Mouse (Mus musculus) mouse embryonic stem cell (cell line): Measurements from ENCODE around the gene Gm44596.

Source experiments
- in situ Hi-C, 2 experiments: fragments of 300-500 bp; cut with MboI; formaldehyde crosslinking; loops; 1 replicate in 1 of 2; 3 replicates in 1 of 2; pipeline ENCODE4 v1.14.3; 2019 to 2020; ENCODE audit warnings: low sequenced_read_pairs in 2 of 2, low pct_unique_long_range_greater_than_20kb in 1 of 2, mixed read lengths in 1 of 2; ENCODE audit not compliant: unreplicated experiment in 1 of 2

Gene Gm44596

DNA sequence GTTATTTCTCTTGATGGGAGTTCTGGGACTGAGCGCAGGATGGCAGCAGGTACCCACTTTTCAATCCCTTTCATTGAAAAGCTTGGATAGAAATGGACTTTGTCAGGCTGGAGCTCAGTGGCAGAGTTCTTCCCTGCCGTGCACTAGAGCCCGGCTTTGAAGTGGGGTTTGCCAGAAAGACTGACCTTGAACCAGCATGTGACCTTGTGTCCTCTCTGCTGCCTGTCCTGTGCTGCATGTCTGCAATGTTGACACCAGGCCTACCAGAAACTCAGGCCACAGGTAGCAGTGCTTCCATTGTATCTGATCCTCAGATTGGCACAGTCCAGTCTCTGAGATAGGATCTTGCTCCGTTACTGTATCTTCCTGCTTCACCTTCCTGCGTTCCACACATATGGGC lies 5.3 kb upstream of the Gm44596 start:
- in situ Hi-C loops: no loop called here

DNA sequence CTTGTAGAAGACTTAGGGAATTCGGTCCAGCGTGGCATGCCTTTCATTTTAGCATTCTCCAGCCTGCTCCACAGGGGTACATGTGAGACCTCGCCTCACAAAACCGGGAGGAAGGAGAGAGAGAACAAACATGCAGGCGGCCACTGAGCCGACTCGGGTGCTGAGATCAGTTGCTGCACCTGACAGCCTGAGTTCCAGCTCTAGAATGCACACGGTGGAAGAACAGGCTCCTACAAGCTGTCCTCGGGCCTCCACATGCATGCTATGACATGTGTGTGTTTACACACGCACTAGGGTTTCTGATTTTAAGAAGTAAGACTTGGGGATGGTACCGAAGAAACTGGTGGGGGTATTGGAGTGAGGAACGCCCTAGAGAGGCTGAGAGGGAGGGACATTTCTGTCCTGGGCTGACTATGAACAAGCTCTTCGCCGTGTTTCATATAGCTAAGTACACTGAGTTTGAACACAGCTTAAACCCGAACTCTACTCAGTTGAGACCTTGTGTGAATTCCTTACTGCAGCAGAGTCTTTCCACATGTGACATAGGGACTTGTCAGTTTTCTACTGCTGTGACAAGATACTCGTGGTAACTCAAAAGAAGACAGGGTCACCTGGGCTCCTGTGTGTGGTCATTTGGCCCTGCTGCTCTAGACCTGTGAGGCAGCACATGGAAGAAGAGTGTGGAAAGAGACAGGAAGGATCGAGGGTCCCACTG lies 1.2 kb downstream of the Gm44596 start:
- in situ Hi-C loops: loop anchor here in 1 of 2 experiments (25.0 kb wide), 1 partner anchor 211 kb away; the partner anchor contains the start of gene A2ml1

DNA sequence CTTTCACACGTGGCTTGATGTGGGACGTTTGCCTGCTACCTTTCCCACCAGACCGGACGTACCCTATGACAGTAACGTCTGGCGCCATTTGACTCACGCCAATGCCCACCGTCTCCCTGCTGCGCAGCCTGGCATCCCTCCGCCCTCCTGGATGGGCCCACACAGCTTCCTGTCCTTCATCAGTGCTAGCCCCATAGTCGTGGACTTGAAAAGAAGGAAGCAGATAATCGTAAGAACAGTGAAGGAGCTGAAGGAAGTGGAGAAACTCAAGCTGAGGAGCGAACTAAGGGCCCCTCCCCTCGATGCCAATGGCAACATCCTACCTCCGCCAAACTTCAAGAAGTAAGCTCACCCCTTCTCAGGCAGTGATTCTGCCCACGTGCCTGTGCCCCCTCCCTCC lies 4.3 kb downstream of the Gm44596 start:
- in situ Hi-C loops: loop anchor here in 1 of 2 experiments (25.0 kb wide), 1 partner anchor 208 kb away; the partner anchor contains the start of gene A2ml1

DNA sequence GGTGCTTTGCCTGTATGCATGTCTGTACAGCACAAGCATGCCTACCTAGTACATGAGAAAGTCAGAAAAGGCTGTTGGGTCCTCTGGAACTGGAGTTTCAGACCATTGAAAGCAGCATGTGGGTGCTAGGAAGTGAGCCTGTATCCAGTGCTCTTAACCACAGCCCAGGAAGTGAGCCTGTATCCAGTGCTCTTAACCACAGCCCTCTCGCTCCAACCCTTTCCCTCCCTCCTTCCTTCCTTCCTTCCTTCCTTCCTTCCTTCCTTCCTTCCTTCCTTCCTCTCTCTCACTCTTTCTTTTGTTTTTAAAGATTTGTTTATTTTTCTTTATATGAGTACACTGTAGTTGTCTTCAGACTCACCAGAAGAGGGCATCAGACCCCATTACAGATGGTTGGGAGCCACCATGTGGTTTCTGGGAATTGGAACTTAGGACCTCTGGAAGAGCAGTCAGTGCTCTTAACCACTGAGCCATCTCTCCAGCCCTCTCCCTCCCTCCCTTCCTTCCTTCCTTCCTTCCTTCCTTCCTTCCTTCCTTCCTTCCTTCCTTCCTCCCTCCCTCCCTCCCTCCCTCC lies 5.4 kb downstream of the Gm44596 start:
- in situ Hi-C loops: loop anchor here in 1 of 2 experiments (25.0 kb wide), 1 partner anchor 207 kb away; the partner anchor contains the start of gene A2ml1

DNA sequence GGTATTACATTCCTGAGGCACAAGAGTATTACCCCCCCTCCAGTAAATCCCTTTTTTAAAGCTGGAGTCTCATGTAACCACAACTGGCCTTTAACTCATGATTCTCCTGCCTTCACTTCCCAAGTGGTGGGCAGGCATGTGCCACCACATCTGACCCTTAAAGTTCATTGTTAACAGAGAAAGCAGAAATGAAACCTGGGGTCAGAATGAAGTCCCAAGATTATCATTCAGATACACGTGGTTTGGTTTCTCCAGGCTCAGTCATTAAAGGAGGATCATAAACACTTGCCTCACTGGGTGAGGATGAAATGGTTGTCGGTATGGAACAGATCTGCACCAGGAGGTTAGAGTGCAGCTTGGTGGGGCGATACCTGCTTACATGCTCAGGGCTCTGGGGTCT lies 6.0 kb downstream of the Gm44596 start:
- in situ Hi-C loops: loop anchor here in 1 of 2 experiments (25.0 kb wide), 1 partner anchor 206 kb away; the partner anchor contains the start of gene A2ml1

DNA sequence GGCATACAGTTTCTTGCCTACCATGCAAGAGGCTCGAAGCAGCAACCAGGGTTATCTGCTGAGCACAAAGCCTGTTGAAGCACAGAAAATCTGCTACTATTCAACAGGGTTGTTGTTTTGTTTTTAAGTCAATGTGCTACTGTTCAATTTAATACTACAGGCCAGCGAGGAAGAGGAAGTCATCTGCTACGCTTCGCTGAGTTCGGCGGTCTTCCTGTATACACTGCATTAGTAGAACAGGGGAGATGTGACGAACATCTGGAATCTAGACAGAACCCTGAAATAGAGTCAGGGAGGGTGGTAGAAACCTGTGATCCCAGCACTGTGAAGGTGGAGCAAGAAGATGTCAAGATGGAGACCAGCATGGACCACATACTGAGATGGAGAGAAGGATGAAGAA lies 8.4 kb downstream of the Gm44596 start:
- in situ Hi-C loops: loop anchor here in 1 of 2 experiments (25.0 kb wide), 1 partner anchor 204 kb away; the partner anchor contains the start of gene A2ml1

DNA sequence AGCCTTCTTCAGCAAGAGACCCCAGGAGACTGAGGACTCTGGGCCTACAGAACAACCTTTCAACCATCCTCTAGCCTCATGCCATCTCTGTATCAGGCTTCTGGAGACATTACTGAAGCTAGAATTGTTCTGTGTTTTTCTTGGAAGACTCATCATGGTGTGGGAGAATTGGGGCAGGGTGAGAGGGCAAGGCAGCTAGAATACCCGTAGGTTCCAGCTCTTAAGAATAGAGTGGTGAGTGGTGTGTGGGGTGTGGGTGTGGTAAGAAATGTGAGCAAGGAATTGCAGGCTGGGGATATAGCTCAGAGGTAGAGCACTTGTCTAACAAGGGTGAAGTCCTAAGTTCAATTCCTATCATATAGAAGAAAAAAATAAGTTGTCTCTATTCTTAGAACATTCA lies 9.7 kb downstream of the Gm44596 start:
- in situ Hi-C loops: loop anchor here in 1 of 2 experiments (25.0 kb wide), 1 partner anchor 202 kb away; the partner anchor contains the start of gene A2ml1

DNA sequence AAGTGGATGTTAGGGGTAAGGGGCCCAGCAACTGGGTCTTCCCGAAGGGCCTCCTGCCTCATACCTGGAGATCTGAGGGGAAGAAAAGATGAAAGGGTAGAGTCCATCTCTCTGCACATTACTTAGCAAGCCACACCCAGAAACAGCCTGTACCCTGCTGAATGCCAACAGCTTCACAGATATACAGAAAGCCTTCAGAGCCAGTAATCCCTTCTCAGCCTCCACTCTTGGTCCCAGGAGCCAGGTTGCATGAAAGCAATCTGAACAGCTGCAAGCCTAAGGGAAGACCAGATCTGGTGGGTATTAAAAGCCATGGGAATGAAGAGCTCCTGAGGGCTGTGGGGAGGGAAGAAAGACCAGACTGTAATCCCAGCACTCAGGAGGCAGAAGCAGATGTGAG lies 13.9 kb downstream of the Gm44596 start:
- in situ Hi-C loops: loop anchor here in 1 of 2 experiments (25.0 kb wide), 1 partner anchor 198 kb away; the partner anchor contains the start of gene A2ml1

DNA sequence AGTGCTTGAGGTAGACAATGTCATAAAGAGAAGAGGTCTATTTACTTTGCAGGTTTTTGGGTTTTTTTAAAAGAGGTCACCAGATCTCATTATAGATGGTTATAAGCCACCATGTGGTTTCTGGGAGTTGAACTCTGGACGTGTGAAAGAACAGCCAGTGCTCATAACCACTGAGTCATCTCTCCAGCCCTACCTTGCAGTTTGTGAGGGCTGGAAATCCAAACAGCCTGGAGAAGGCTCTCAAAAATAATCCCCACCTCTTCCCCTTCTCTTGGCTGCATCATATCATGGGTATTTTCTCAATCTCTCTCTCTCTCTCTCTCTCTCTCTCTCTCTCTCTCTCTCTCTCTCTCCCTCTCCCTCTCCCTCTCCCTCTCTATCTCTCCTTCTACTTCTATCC lies 15.4 kb downstream of the Gm44596 start:
- in situ Hi-C loops: loop anchor here in 1 of 2 experiments (25.0 kb wide), 1 partner anchor 197 kb away; the partner anchor contains the start of gene A2ml1

DNA sequence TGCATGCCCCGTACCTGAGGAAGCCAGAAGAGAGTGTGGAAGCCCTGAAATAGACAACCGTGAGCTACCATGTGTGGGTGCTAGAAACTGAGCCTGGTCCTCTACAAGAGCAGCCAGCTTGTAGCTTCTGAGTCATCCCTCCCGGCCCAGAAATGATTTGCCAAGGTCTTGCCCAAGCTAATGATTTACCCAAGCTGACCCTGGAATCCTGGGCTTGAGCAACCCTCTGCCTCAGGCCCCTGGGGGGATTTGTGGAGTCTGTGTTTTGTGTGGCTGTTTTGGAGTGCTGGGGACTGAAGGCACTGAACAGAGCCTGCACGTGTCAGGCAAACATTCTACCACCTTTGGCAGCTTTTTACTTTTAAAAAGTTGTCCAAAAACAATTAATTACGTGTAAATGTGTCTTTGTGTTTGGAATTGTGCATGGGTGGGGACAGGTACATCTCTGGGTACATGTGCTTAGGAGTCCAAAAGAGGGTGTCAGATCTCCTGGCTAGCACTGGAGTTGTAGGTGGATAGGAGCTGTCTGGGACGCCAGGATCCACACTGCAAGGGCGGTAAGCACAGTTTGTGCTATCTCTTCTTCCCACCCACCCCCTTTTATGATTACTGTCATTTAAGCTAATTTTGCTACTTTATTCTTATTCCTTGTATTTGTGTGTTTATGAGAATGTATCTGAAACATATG lies 22.4 kb downstream of the Gm44596 start:
- in situ Hi-C loops: loop anchor here in 1 of 2 experiments (25.0 kb wide), 1 partner anchor 190 kb away; the partner anchor contains the start of gene A2ml1

DNA sequence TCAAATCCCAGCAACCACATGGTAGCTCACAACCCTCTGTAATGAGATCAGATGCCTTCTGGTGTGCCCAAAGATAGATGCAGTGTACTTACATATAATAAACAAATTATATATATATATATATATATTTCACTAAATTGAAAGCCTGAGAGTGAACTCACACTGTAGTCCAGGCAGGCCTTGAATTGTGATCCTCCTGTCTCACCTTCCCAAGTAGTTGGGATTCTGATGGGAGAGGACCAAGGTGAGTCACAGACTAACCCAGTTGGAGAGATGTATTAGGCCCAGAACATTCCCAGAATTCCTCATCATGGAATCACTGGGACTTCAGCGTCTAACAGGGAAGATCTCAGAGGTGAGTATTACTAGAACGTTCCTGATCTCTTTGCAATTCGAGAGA lies 23.7 kb downstream of the Gm44596 start, which contains the start of gene Nrip2:
Nrip2 (plus strand) TSS at position 301 of the 400 bp plus-strand sequence.
- in situ Hi-C loops: loop anchor here in 1 of 2 experiments (25.0 kb wide), 1 partner anchor 188 kb away; the partner anchor contains the start of gene A2ml1

DNA sequence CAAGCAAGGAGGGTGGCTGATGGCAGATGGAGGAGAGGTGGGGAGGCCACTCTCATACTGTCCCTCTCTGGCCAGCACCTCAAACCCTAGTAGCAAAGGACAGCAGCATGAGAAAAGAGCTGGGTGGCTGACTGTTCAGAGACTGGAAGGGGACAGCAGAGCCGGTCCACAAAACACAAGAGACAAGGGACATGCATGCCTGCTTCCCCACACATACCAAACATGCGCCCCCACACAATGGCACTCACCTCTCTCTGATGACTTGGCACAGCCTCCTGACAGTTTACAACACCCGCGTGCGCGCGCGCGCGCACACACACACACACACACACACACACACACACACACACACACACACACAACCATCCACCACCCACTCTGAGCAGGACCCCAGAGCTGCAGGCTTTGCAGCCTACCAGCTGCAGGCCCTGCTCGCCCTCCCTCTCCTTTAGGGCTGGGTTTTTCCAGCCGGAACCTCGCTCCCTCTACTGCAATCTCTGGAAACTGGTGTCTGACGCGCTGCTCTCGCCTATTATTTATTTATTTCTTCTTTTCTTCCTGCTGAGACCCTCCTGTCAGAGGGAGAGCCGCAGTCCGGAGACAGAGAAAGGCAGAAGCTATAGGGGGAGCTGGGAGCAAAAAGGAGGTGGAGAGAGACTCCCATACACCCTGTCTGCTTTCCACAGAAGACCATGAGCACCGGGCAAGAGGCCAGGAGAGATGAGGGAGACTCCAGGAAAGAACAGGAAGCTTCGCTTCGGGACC lies 24.3 kb downstream of the Gm44596 start:
- in situ Hi-C loops: loop anchor here in 1 of 2 experiments (25.0 kb wide), 1 partner anchor 188 kb away; the partner anchor contains the start of gene A2ml1

DNA sequence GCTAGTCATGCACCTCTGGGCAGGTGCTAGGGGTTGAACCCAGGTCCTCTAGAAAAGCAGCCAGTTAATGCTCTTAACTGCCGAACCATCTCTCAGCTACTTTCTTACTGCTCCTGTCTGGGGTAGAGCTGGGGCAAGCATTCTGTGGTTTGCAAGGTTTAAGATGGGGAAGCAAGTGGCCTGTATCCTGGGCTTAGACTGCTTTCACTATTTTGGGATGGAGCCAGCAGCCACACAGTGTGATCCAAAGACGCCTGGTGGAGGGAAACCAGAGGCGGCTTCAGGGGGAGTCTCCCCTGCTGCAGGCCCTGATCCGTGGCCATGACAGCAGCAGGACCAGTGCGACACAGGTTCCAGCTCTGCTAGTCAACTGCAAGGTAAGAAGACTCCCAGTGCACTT lies 29.4 kb downstream of the Gm44596 start:
- in situ Hi-C loops: no loop called here

DNA sequence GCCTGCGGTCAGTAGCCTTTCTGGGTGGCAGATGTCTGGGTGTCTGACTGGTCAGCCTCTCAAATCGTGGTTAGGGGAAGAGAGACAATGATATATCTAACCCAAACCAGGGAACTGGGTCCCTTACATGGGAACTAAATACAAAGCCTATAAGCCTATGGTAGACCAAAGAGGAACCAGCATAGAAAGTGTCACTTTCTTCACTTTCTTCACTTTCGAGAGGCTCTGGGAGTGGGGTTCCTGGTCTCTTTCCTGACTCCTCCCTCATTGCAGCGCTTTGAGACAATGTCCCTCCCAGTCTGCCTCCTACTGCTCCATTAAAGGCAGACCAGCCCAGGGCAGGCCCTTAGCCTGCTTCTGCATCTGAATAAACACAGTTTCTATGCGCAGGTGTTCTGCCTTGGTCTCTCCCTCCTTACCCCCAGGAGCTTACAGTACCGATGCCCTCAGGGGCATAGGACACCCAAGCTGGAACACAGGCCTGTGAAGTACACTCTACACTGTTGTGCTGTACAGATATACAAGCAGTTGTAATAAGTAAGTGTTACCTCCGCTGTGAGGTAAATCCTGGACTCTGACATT lies 33.3 kb downstream of the Gm44596 start:
- in situ Hi-C loops: no loop called here

DNA sequence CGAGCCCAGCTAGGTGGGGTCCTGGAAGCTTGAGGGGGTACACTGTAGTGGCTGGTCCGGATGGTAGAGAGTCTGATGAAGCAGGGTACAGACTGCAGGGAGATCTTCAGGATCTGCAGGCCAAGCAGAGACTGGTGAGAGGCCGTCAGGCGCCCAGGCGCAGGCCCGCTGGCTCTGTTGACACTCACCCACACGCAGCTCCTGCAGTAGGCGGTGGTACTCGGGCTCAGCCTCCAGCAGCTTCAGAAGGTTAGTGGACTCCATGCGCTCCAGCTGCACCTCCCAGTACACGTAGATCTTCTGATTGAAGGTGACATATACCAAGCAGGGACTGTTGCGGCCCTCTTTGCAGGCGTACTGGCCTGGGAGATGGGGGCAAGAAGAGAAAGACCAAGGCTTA lies 35.0 kb downstream of the Gm44596 start:
- in situ Hi-C loops: no loop called here

DNA sequence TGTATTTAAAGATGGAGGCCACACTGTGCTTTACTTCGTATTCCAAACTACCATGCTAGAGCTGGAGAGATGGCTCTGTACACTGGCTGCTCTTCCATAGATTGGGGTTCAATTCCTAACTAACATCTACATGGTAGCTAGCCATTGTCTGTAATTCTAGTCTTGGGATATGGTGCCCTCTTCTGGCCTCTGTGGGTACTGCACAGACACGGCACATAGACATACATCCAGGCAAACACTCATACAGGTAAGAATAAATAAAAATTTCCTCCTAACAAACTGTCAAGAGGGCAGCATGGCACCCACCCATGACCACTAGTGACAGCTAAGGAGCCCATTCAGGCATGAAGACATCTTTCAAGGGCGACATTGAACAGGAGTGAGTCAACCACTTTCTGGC lies 35.8 kb downstream of the Gm44596 start:
- in situ Hi-C loops: no loop called here

DNA sequence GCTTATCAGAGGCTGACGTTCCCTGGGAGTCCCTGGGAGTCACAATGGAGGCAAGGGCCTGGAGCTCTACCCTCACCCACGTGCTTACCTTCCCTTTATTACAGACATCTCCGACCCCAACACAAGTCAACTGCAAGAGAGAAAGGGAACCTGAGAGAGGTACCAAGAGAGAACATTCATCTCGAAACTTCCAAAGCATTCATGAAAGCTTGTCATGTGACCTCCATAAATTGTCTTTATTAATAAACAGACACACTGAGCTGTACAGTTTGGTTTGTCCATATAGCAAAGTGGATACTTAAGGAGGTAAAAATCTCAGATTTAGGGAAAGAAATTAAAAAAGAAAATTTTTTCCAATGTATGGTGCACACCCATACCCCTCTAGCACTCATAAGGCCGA lies 40.9 kb downstream of the Gm44596 start:
- in situ Hi-C loops: no loop called here

DNA sequence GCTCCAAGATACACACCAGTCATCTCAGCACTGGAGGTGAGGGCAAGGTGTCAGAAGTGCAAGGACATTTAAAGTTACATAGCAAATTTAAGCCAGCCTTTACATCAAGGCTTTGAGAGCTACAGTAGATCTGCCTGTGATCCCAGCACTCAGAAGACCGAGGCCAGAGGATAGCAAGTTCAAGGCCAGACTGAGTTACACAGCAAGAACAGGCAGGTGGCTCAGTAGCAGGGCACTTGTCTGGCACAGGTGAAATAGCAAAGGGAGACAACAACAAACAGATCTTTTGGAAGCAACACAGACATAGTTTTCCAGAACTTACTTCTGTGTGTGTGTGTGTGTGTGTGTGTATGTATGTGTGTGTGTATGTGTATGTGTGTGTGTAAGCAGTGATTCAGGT lies 42.8 kb downstream of the Gm44596 start:
- in situ Hi-C loops: no loop called here
